Mouse (Mus musculus) kidney, postnatal 0 days (tissue): ENCODE results near the gene Sec22a. TPM values are rescaled to one million over a fixed set of nuclear protein-coding genes. Genes with fewer than 3 reads are reported as not detected.
A peak's percentile ranks its signal among the peaks of the same experiment; 100 is the strongest.

Experiments
- ATAC-seq: fragments of 200-750 bp; cut with Nextera tagmentation; replicated peaks from 2 replicates; pipeline ENCODE4 v1.8.0; 2017; ENCODE audit warnings: low read depth, moderate number of reproducible peaks, moderate TSS enrichment, moderate library complexity; ENCODE audit not compliant: low FRiP score
- DNase-seq: peaks from one replicate; pipeline ENCODE4 v3.0.0-alpha.2; 2016; ENCODE audit warnings: low spot score
- H3K27ac ChIP-seq: fragments of 300-500 bp; sonication (generic); 2 replicates; pipeline ENCODE4 v1.5.1; 2014; ENCODE audit warnings: mild to moderate bottlenecking
- H3K27me3 ChIP-seq: fragments of 300-500 bp; sonication (generic); 2 replicates; pipeline ENCODE4 v1.6.1; 2014; ENCODE audit warnings: low read length, mixed read lengths; ENCODE audit not compliant: insufficient read depth
- H3K36me3 ChIP-seq: fragments of 300-500 bp; sonication (generic); 2 replicates; pipeline ENCODE4 v1.6.1; 2014; ENCODE audit warnings: low read length, mixed read lengths; ENCODE audit not compliant: insufficient read depth
- H3K4me1 ChIP-seq: fragments of 300-500 bp; sonication (generic); replicated peaks from 2 replicates; pipeline ENCODE4 v1.6.1; 2014; ENCODE audit warnings: antibody characterized with exemption, low read length, mixed read lengths; ENCODE audit not compliant: insufficient read depth
- H3K4me2 ChIP-seq: fragments of 300-500 bp; sonication (generic); 2 replicates; pipeline ENCODE4 v1.6.1; 2014; ENCODE audit warnings: mild to moderate bottlenecking, low read length, moderate library complexity, mixed read lengths
- H3K4me3 ChIP-seq: fragments of 300-500 bp; sonication (generic); replicated peaks from 2 replicates; pipeline ENCODE4 v1.5.1; 2014; ENCODE audit warnings: low read depth, low read length
- H3K9ac ChIP-seq: fragments of 300-500 bp; sonication (generic); 2 replicates; pipeline ENCODE4 v1.6.1; 2014; ENCODE audit warnings: low read depth, low read length
- H3K9me3 ChIP-seq: fragments of 300-500 bp; sonication (generic); replicated peaks from 2 replicates; pipeline ENCODE4 v1.6.1; 2016; ENCODE audit warnings: low read length, inconsistent platforms, mixed read lengths
- CTCF ChIP-seq: IDR thresholded peaks from 2 replicates; pipeline ENCODE4 v1.5.1; 2016; ENCODE audit warnings: antibody characterized with exemption, low read depth, mild to moderate bottlenecking, moderate library complexity
- WGBS: fragments of 180-500 bp; shearing (Covaris S2); extraction: QIAGEN DNeasy Blood & Tissue Kit; methylation state at CpG from one replicate; pipeline ENCODE4 v1.1.7; 2014; 5-methylcytosine and 5-hydroxymethylcytosine counted together
- polyA plus RNA-seq: library from polyadenylated mRNA; unstranded; fragments of >200 nt; fragmentation: Nextera tagmentation; extraction: Ambion mirVana; gene quantifications from 2 replicates; pipeline ENCODE4 v1.2.1, GENCODE M21; 2015

The Sec22a gene
- polyA plus RNA-seq, 1 experiment from 2014 or later, result 63.8 TPM

- Histone ChIP-seq H3K9ac (no peak overlapping the region), H3K4me2 (no peak overlapping the region), H3K4me3 (no peak overlapping the region), H3K9me3 (no peaks in the 10 kb centered on the region), H3K36me3 (peaks cover 14% of the 10 kb centered on the region; the same call in 1 of the 2 replicates), H3K27ac (no peak overlapping the region), H3K27me3 (no peaks in the 10 kb centered on the region), H3K4me1 (no peaks in the 10 kb centered on the region)
- ATAC-seq, result no peak
- WGBS, result 32% methylated on average over 6 of the region's 6 CpGs
- DNase-seq, result peak; percentile 67
- TF ChIP-seq CTCF, result peak; percentile 80
Observed at GRCm38 (mm10) chr16:35360593-35360992, 3.1 kb downstream of the Sec22a start.

DNA sequence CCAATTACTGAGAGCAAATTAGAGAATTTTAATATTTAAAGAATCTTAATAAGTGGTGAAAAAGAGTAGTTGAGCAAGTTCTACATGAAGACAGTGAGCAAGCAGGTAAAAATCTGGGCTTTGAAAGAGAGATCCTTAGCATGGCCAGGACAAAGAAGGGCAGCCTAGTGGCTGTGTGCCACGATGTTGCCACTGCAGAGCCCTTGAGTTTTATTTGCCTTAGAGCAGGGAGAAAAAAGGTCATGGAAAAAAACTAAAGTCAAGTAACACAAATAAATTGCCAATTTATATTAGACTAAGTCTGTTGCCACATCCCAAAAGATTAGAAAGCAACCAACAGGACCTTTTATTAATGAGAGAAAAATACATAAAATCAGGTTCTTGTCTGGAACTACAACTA lies 6.3 kb downstream of the Sec22a start:
- H3K9me3 ChIP-seq, result no peaks in the 10 kb centered on the region
- no peak overlapping the region for H3K4me3 ChIP-seq
- TF ChIP-seq CTCF, result no peak
- no peaks in the 10 kb centered on the region for H3K4me1 ChIP-seq
- H3K36me3 ChIP-seq, result peaks cover 17% of the 10 kb centered on the region; the same call in 1 of the 2 replicates
- H3K9ac ChIP-seq, result no peak overlapping the region
- WGBS, result 84% methylated on average over 1 of the region's 1 CpGs
- H3K27me3 ChIP-seq, result no peaks in the 10 kb centered on the region
- no peak for ATAC-seq
- no peak for DNase-seq
- H3K27ac ChIP-seq, result no peak overlapping the region
- H3K4me2 ChIP-seq, result no peak overlapping the region

- H3K9ac ChIP-seq, result no peak overlapping the region
- 27% methylated on average over 1 of the region's 1 CpGs for WGBS
- no peak for TF ChIP-seq CTCF
- no peaks in the 10 kb centered on the region for H3K4me1 ChIP-seq
- H3K4me2 ChIP-seq, result no peak overlapping the region
- H3K36me3 ChIP-seq, result 0 out of 2 replicates have a peak, but pooled peaks cover 6% of the 10 kb centered on the region
- H3K4me3 ChIP-seq, result no peak overlapping the region
- H3K9me3 ChIP-seq, result no peaks in the 10 kb centered on the region
- DNase-seq (no peak), ATAC-seq (no peak)
- no peak overlapping the region for H3K27ac ChIP-seq
- no peaks in the 10 kb centered on the region for H3K27me3 ChIP-seq
Observed at GRCm38 (mm10) chr16:35330451-35330850, 33.3 kb downstream of the Sec22a start.

GRCm38 (mm10) chr16:35319773-35320172 lies 43.9 kb downstream of the Sec22a start:
- Histone ChIP-seq H3K27ac (no peak overlapping the region), H3K9me3 (no peaks in the 10 kb centered on the region), H3K9ac (no peak overlapping the region), H3K4me2 (no peak overlapping the region), H3K4me1 (no peaks in the 10 kb centered on the region), H3K4me3 (no peak overlapping the region), H3K36me3 (no peaks in the 10 kb centered on the region), H3K27me3 (no peaks in the 10 kb centered on the region)
- DNase-seq (no peak), ATAC-seq (no peak)
- 81% methylated on average over 2 of the region's 2 CpGs for WGBS
- no peak for TF ChIP-seq CTCF

- no peak overlapping the region for H3K4me3 ChIP-seq
- no peak overlapping the region for H3K27ac ChIP-seq
- no peaks in the 10 kb centered on the region for H3K27me3 ChIP-seq
- TF ChIP-seq CTCF, result peak; percentile 91
- H3K36me3 ChIP-seq, result no peaks in the 10 kb centered on the region
- H3K9ac ChIP-seq, result no peak overlapping the region
- DNase-seq, result peak; percentile 96
- ATAC-seq, result no peak
- 21% methylated on average over 4 of the region's 4 CpGs for WGBS
- no peaks in the 10 kb centered on the region for H3K4me1 ChIP-seq
- no peaks in the 10 kb centered on the region for H3K9me3 ChIP-seq
- H3K4me2 ChIP-seq, result no peak overlapping the region
Observed at GRCm38 (mm10) chr16:35319335-35319734, 44.4 kb downstream of the Sec22a start.

DNA sequence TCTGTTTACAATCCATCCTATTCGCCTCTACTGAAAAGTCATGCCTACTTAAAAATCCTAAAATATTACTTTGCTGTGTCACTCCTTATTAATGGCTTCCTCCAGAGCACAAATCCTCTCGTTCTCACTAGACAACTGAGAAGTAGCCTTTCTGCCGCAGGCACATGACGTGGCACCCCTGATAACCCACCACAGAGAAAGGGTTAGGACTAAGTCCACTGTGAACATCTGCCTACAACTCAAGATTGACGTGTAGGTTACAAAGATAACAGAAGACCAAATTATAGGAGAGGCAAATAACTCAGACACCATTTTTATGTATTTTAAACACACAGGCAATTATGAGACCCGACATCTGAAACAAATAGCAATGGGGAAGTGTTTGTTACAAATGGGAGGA lies 45.3 kb downstream of the Sec22a start:
- ATAC-seq, result no peak
- Histone ChIP-seq H3K4me1 (no peaks in the 10 kb centered on the region), H3K27me3 (no peaks in the 10 kb centered on the region), H3K27ac (no peak overlapping the region), H3K4me2 (no peak overlapping the region), H3K36me3 (0 out of 2 replicates have a peak, but pooled peaks cover 6% of the 10 kb centered on the region), H3K9ac (no peak overlapping the region), H3K4me3 (no peak overlapping the region), H3K9me3 (no peaks in the 10 kb centered on the region)
- TF ChIP-seq CTCF, result no peak
- no peak for DNase-seq
- 63% methylated on average over 6 of the region's 6 CpGs for WGBS

DNA sequence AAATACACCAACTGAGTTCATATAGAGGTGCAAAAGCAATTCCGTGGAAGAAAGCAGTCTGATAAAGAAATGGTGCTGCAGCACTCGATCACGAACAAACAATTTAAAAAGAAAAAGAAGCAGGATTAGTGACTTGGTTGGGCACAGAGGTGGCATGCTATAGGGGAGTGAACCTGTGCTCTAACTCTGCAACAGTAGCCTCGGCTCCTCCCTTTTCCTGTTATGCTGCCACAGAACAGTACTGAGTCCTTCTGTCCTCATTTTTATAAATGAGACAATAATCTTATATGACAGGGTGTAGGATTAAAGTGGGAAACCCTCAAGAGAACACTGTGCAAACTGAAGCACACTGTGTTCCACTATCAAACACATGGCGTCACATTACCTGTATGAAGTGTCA lies 46.3 kb downstream of the Sec22a start:
- H3K27me3 ChIP-seq, result no peaks in the 10 kb centered on the region
- 86% methylated on average over 5 of the region's 5 CpGs for WGBS
- 0 out of 2 replicates have a peak, but pooled peaks cover 6% of the 10 kb centered on the region for H3K36me3 ChIP-seq
- no peak for DNase-seq
- H3K9ac ChIP-seq, result no peak overlapping the region
- H3K4me3 ChIP-seq, result no peak overlapping the region
- no peak overlapping the region for H3K4me2 ChIP-seq
- no peaks in the 10 kb centered on the region for H3K4me1 ChIP-seq
- ATAC-seq, result no peak
- no peak for TF ChIP-seq CTCF
- no peaks in the 10 kb centered on the region for H3K9me3 ChIP-seq
- H3K27ac ChIP-seq, result no peak overlapping the region
